Mouse (Mus musculus): ENCODE data around the gene Afg3l1. TPM values are rescaled to one million over a fixed set of nuclear protein-coding genes. Genes with fewer than 3 reads are reported as not detected.
"Not testable (repeated sequence)": the region's sequence is repeated elsewhere in the genome, so short reads cannot be mapped to it uniquely, and the experiment has no call there.

Afg3l1 gene
- polyA plus RNA-seq, 1 experiment from 2014 or later = 51.0 TPM

GRCm38 (mm10) chr8:123536990-123537380, 59.3 kb downstream of the Afg3l1 start:
- WGBS = 29% methylated on average over 10 of the region's 10 CpGs
- peaks cover 2% of the 10 kb centered on the region; the same call in 1 of the 2 replicates for H3K36me3 ChIP-seq (ENCODE audit: control insufficient read depth, insufficient read depth, low read length)

GRCm38 (mm10) chr8:123537641-123538040, 59.9 kb downstream of the Afg3l1 start:
- ATAC-seq (replicated peaks; ENCODE audit: low FRiP score); H3K4me3 ChIP-seq (ENCODE audit: low read depth, low read length); H3K4me2 ChIP-seq (ENCODE audit: low read depth, low read length, severe bottlenecking); H3K27me3 ChIP-seq (ENCODE audit: control insufficient read depth, insufficient read depth, low read length); H3K36me3 ChIP-seq (ENCODE audit: control insufficient read depth, insufficient read depth, low read length); DNase-seq (ENCODE audit: low spot score); H3K27ac ChIP-seq (ENCODE audit: low read depth, low read length); H3K9me3 ChIP-seq (ENCODE audit: control insufficient read depth, low read length); H3K4me1 ChIP-seq (replicated peaks; ENCODE audit: control insufficient read depth, insufficient read depth, low read length); H3K9ac ChIP-seq (ENCODE audit: low read length): not testable (repeated sequence)
- 70% methylated on average over 6 of the region's 14 CpGs for WGBS

More at GRCm38 (mm10) chr8:123536990-123537380, 59.3 kb downstream of the Afg3l1 start:
- Histone ChIP-seq H3K4me1 (replicated peaks; ENCODE audit: control insufficient read depth, insufficient read depth, low read length) (no peaks in the 10 kb centered on the region), H3K9me3 (ENCODE audit: control insufficient read depth, low read length) (no peaks in the 10 kb centered on the region), H3K9ac (ENCODE audit: low read length) (no peak overlapping the region), H3K4me3 (ENCODE audit: low read depth, low read length) (no peak overlapping the region), H3K27me3 (ENCODE audit: control insufficient read depth, insufficient read depth, low read length) (peaks cover 3% of the 10 kb centered on the region), H3K27ac (ENCODE audit: low read depth, low read length) (no peak overlapping the region), H3K4me2 (ENCODE audit: low read depth, low read length, severe bottlenecking) (no peak overlapping the region)
- ATAC-seq (replicated peaks; ENCODE audit: low FRiP score) (no peak), DNase-seq (ENCODE audit: low spot score) (no peak)

Other genes with a start within 250 kb of the Afg3l1 start
- 1.8 and 2.0 TPM in 2 replicates for gene Spata2l, start 241.7 kb upstream of the Afg3l1 start, polyA plus RNA-seq (2014; fragmentation: Nextera tagmentation; extraction: Ambion mirVana)
- gene Zfp276, start 223.7 kb upstream of the Afg3l1 start, polyA plus RNA-seq (2014; fragmentation: Nextera tagmentation; extraction: Ambion mirVana) = 25.1 and 26.5 TPM in 2 replicates
- 27.3 and 29.6 TPM in 2 replicates for gene Vps9d1, start 223.6 kb upstream of the Afg3l1 start, polyA plus RNA-seq (2014; fragmentation: Nextera tagmentation; extraction: Ambion mirVana)
- gene Fanca, start 159.3 kb upstream of the Afg3l1 start, polyA plus RNA-seq (2014; fragmentation: Nextera tagmentation; extraction: Ambion mirVana) = 46.5 and 48.6 TPM in 2 replicates
- gene Spire2, start 145.2 kb upstream of the Afg3l1 start, polyA plus RNA-seq (2014; fragmentation: Nextera tagmentation; extraction: Ambion mirVana) = 12.4 and 13.4 TPM in 2 replicates
- 166 and 186 TPM in 2 replicates for gene Tcf25, start 104.2 kb upstream of the Afg3l1 start, polyA plus RNA-seq (2014; fragmentation: Nextera tagmentation; extraction: Ambion mirVana)
- 0.16 and 0.31 TPM in 2 replicates for gene Mc1r, start 70.8 kb upstream of the Afg3l1 start, polyA plus RNA-seq (2014; fragmentation: Nextera tagmentation; extraction: Ambion mirVana)
- 556 and 641 TPM in 2 replicates for gene Tubb3, start 66.5 kb upstream of the Afg3l1 start, polyA plus RNA-seq (2014; fragmentation: Nextera tagmentation; extraction: Ambion mirVana)
- gene Def8, start 54.4 kb upstream of the Afg3l1 start, polyA plus RNA-seq (2014; fragmentation: Nextera tagmentation; extraction: Ambion mirVana) = 46.3 and 48.1 TPM in 2 replicates
- gene Dbndd1, start 37.6 kb downstream of the Afg3l1 start, polyA plus RNA-seq (2014; fragmentation: Nextera tagmentation; extraction: Ambion mirVana) = 24.0 and 27.5 TPM in 2 replicates
- gene Gas8, start 40.9 kb downstream of the Afg3l1 start, polyA plus RNA-seq (2014; fragmentation: Nextera tagmentation; extraction: Ambion mirVana) = 41.8 and 42.1 TPM in 2 replicates
- 8.1 and 9.1 TPM in 2 replicates for gene Rhou, start 176.0 kb downstream of the Afg3l1 start, polyA plus RNA-seq (2014; fragmentation: Nextera tagmentation; extraction: Ambion mirVana)

All from forebrain, embryonic 11.5 days (tissue).